Mouse (Mus musculus): ENCODE results near the gene Rapgef4. TPM values are rescaled to one million over a fixed set of nuclear protein-coding genes. Genes with fewer than 3 reads are reported as not detected.

The Rapgef4 gene
- polyA plus RNA-seq (2016; fragmentation: Nextera tagmentation; extraction: Ambion mirVana), result 4.6 and 4.8 TPM in 2 replicates

DNA sequence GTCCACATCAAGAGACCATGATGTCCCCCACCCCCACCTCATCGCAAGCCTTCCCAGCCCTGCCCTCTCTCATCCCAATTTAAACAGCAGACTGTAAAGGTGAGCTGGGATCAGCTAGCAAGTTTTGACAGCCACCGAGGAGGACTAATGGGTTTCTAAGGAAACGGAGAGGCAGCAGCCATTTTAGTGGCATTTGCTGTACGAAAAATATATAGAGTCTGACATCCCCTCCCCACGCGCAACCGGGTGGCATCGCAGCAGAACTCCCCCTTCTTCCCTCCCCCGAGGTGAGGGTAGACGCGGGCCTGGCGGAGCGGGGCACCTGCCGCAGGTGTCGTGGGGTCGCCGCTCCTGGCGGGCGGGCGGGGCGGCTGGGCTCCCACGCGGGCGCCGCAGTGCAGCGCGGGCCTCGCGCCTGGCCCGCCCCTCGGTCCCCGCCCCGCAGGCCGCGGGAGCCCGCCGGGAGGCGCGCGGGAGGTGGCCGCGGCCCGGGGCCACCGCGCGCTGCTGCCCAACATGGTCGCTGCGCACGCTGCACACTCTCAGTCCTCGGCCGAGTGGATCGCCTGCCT is at the start of gene Rapgef4:
Gene Rapgef4 (plus strand): TSS at position 470 of the 572 bp plus-strand sequence.
- no peaks in the 10 kb centered on the region for H3K9me3 ChIP-seq
- ATAC-seq (ENCODE audit: low FRiP score, low read depth), result 0 out of 2 replicates have a peak, but pooled peaks have one; percentile 27
- peaks cover 5% of the 10 kb centered on the region; the same call in 1 of the 2 replicates for H3K4me1 ChIP-seq
- no peaks in the 10 kb centered on the region for H3K36me3 ChIP-seq
- peak within 1 kb of the TSS; percentile 97 for H3K4me2 ChIP-seq (replicated peaks)
- H3K4me3 ChIP-seq, result peak within 1 kb of the TSS; percentile 64
- under 1% methylated on average over 36 of the region's 52 CpGs for WGBS
- H3K9ac ChIP-seq (replicated peaks), result peak within 1 kb of the TSS; percentile 63
- H3K27me3 ChIP-seq, result peaks cover 28% of the 10 kb centered on the region
- no peak within 1 kb of the TSS for H3K27ac ChIP-seq (replicated peaks)

GRCm38 (mm10) chr2:71934046-71934445 is 47.0 kb upstream of the Rapgef4 start:
- no peak for ATAC-seq (ENCODE audit: low FRiP score, low read depth)
- Histone ChIP-seq H3K4me2 (replicated peaks) (no peak overlapping the region), H3K9me3 (no peaks in the 10 kb centered on the region), H3K36me3 (no peaks in the 10 kb centered on the region), H3K27me3 (no peaks in the 10 kb centered on the region), H3K4me3 (no peak overlapping the region), H3K4me1 (no peaks in the 10 kb centered on the region), H3K9ac (replicated peaks) (no peak overlapping the region), H3K27ac (replicated peaks) (no peak overlapping the region)
- WGBS, result 90% methylated on average over 8 of the region's 8 CpGs

GRCm38 (mm10) chr2:71936711-71937110 is 44.3 kb upstream of the Rapgef4 start:
- Histone ChIP-seq H3K36me3 (no peaks in the 10 kb centered on the region), H3K9me3 (no peaks in the 10 kb centered on the region), H3K9ac (replicated peaks) (no peak overlapping the region), H3K27ac (replicated peaks) (no peak overlapping the region), H3K4me2 (replicated peaks) (no peak overlapping the region), H3K27me3 (no peaks in the 10 kb centered on the region), H3K4me1 (no peaks in the 10 kb centered on the region), H3K4me3 (no peak overlapping the region)
- 82% methylated on average over 1 of the region's 1 CpGs for WGBS
- no peak for ATAC-seq (ENCODE audit: low FRiP score, low read depth)

DNA sequence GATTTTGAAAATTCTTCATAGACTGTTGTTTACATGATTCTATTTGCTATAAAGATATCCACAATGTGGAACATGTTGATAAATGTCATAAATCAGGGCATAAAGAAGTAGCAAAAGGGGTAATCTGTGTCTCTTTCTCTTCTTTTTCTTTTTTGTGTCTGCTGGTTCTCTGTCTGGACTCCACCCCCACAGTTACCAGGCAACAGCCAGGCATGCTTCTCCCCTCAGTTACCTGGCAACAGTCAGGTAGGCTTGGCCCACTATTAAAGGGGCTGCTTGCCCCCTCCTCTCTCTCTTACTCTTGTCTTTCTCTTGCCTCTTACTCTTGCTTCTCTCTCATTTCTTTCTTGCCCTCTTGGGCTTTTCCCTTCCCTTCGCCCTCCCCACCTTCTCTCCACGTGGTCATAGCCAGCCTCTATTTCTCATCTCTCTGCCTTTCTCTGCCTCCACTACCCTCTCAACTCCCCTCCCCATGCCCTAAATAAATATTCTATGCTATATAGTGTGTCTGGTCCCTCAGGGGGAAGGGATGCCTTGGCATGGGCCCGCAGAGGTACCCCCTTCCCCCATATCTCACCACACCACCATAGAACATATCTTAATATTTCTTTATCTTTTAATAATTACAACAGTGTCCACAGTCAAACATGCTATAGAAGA is 43.3 kb upstream of the Rapgef4 start:
- H3K27me3 ChIP-seq, result no peaks in the 10 kb centered on the region
- no peak overlapping the region for H3K27ac ChIP-seq (replicated peaks)
- no peak for ATAC-seq (ENCODE audit: low FRiP score, low read depth)
- no peaks in the 10 kb centered on the region for H3K36me3 ChIP-seq
- H3K9me3 ChIP-seq, result no peaks in the 10 kb centered on the region
- H3K4me3 ChIP-seq, result no peak overlapping the region
- 61% methylated on average over 3 of the region's 3 CpGs for WGBS
- no peak overlapping the region for H3K4me2 ChIP-seq (replicated peaks)
- H3K4me1 ChIP-seq, result no peaks in the 10 kb centered on the region
- no peak overlapping the region for H3K9ac ChIP-seq (replicated peaks)

- Histone ChIP-seq H3K9ac (replicated peaks) (no peak overlapping the region), H3K27ac (replicated peaks) (no peak overlapping the region), H3K4me1 (no peaks in the 10 kb centered on the region), H3K27me3 (no peaks in the 10 kb centered on the region), H3K36me3 (no peaks in the 10 kb centered on the region), H3K4me2 (replicated peaks) (no peak overlapping the region), H3K4me3 (no peak overlapping the region), H3K9me3 (no peaks in the 10 kb centered on the region)
- WGBS, result 66% methylated on average over 6 of the region's 6 CpGs
- no peak for ATAC-seq (ENCODE audit: low FRiP score, low read depth)
Observed at GRCm38 (mm10) chr2:71938716-71939393, 42.2 kb upstream of the Rapgef4 start.

DNA sequence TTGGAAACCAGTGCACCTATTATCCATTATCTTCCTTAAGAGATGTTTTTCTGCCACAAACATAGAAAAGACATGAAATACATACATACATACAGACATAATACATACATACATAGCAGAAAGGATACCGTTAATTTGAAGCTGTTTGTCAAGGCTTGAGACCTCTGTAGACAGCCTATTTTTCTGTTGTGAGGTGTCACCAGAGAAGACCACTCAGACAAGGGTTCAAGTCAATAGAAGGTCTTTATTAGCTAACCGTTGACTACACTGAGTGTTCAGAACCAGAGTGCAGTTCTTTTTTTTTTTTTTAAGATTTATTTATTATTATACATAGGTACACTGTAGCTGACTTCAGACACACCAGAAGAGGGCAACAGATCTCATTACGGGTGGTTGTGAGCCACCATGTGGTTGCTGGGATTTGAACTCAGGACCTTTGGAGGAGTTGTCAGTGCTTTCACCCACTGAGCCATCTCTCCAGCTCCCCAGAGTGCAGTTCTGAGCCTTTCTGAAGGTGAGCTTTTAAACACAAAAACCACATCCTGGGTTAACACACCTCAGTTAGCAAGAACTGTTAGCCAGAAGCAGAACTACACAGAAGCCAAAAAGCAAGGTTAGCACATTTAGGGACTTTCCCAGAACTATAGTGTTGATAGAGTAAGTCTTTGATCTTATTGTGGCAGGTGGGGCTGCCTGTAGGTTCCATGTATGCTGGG is 39.9 kb upstream of the Rapgef4 start:
- Histone ChIP-seq H3K4me2 (replicated peaks) (no peak overlapping the region), H3K27me3 (no peaks in the 10 kb centered on the region), H3K36me3 (no peaks in the 10 kb centered on the region), H3K4me3 (no peak overlapping the region), H3K4me1 (no peaks in the 10 kb centered on the region), H3K9ac (replicated peaks) (no peak overlapping the region), H3K27ac (replicated peaks) (no peak overlapping the region), H3K9me3 (no peaks in the 10 kb centered on the region)
- ATAC-seq (ENCODE audit: low FRiP score, low read depth), result no peak
- 95% methylated on average over 3 of the region's 3 CpGs for WGBS

DNA sequence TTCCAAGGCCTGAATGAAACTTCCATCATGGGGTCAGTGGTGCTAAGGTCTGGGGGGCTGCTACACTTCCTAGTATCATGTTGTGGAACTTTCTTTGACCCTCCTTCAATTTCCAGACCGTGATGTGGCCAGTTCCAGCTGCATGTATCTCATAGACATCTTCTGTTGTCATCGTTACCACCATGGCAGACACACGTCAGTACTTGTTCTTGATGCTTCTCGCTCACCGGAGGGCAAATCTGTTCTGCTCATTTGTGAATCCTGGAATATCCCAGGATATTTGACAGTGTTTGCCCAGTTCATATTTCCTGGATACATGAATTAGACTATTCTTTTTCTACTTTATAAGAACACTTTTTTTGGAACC is 39.3 kb upstream of the Rapgef4 start:
- no peak overlapping the region for H3K4me3 ChIP-seq
- H3K27me3 ChIP-seq, result no peaks in the 10 kb centered on the region
- no peaks in the 10 kb centered on the region for H3K9me3 ChIP-seq
- no peak overlapping the region for H3K27ac ChIP-seq (replicated peaks)
- no peak for ATAC-seq (ENCODE audit: low FRiP score, low read depth)
- H3K4me2 ChIP-seq (replicated peaks), result no peak overlapping the region
- WGBS, result 93% methylated on average over 5 of the region's 5 CpGs
- H3K9ac ChIP-seq (replicated peaks), result no peak overlapping the region
- no peaks in the 10 kb centered on the region for H3K4me1 ChIP-seq
- H3K36me3 ChIP-seq, result no peaks in the 10 kb centered on the region

- Histone ChIP-seq H3K4me1 (no peaks in the 10 kb centered on the region), H3K9me3 (no peaks in the 10 kb centered on the region), H3K27me3 (no peaks in the 10 kb centered on the region), H3K27ac (replicated peaks) (no peak overlapping the region), H3K9ac (replicated peaks) (no peak overlapping the region), H3K4me2 (replicated peaks) (no peak overlapping the region), H3K4me3 (no peak overlapping the region), H3K36me3 (no peaks in the 10 kb centered on the region)
- 83% methylated on average over 4 of the region's 4 CpGs for WGBS
- no peak for ATAC-seq (ENCODE audit: low FRiP score, low read depth)
Observed at GRCm38 (mm10) chr2:71951212-71951611, 29.8 kb upstream of the Rapgef4 start.

DNA sequence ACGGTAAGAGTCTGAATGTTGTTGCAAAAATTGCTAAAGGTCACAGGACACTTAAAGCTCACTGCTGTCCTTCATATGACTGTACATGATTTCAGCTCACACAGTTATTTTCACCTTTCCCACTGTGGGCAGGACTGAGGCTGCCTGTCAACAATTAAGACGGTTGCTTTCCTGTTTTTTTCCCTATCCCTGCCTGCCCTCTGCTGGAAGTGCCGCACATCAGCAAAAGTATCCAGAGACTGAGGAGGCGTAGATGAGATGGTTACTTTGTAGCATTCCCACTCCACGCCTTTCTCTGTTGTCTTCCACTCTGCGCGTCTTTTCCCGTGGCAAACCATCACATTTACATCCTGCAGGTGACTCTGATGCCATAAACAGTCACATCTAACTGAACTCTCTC is 25.4 kb upstream of the Rapgef4 start:
- Histone ChIP-seq H3K27me3 (no peaks in the 10 kb centered on the region), H3K4me2 (replicated peaks) (no peak overlapping the region), H3K4me3 (no peak overlapping the region), H3K27ac (replicated peaks) (no peak overlapping the region), H3K4me1 (no peaks in the 10 kb centered on the region), H3K9me3 (no peaks in the 10 kb centered on the region), H3K36me3 (no peaks in the 10 kb centered on the region), H3K9ac (replicated peaks) (no peak overlapping the region)
- no peak for ATAC-seq (ENCODE audit: low FRiP score, low read depth)
- WGBS, result 33% methylated on average over 8 of the region's 8 CpGs

DNA sequence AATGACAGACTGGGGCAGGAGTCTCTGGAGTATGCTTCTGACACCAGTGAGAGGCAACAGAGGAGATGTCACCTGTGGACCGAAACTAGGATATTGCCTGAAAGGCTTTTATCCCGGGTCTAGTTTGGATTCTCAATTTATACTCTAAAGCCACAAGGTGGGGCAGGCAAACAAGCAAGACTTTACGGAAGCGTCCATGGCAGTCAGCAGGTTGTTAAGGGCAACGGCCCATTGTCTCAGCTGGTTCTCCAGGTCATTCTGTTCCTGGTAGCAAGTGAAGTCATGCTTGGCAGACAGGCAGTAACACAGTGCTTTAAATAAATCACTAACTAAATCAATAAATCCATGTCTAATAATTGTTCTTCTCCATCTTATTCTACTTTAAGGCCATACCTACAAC is 24.6 kb upstream of the Rapgef4 start:
- H3K36me3 ChIP-seq, result no peaks in the 10 kb centered on the region
- 65% methylated on average over 5 of the region's 5 CpGs for WGBS
- H3K27me3 ChIP-seq, result no peaks in the 10 kb centered on the region
- H3K4me1 ChIP-seq, result no peaks in the 10 kb centered on the region
- H3K9ac ChIP-seq (replicated peaks), result no peak overlapping the region
- no peak overlapping the region for H3K4me2 ChIP-seq (replicated peaks)
- H3K9me3 ChIP-seq, result no peaks in the 10 kb centered on the region
- H3K27ac ChIP-seq (replicated peaks), result no peak overlapping the region
- ATAC-seq (ENCODE audit: low FRiP score, low read depth), result no peak
- no peak overlapping the region for H3K4me3 ChIP-seq

DNA sequence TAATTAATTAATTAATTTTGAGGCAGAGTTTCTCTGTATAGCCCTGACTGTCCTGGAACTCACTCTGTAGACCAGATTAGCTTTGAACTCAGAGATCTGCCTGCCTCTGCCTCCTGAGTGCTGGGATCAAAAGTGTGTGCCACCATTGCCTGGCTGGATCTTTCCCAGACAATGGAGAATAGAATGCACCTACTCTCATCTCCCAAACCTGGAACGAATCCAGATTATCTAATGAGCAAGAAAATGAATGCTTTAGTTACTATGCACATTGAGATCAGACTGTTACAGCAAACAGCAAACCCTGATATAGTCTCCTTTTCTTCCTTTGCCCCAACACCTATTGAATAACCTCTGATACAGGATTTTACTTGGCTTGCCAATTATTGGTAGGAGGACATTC is 23.1 kb upstream of the Rapgef4 start:
- Histone ChIP-seq H3K4me3 (no peak overlapping the region), H3K4me2 (replicated peaks) (no peak overlapping the region), H3K9ac (replicated peaks) (no peak overlapping the region), H3K27ac (replicated peaks) (no peak overlapping the region), H3K27me3 (no peaks in the 10 kb centered on the region), H3K9me3 (no peaks in the 10 kb centered on the region), H3K4me1 (no peaks in the 10 kb centered on the region), H3K36me3 (no peaks in the 10 kb centered on the region)
- no peak for ATAC-seq (ENCODE audit: low FRiP score, low read depth)
- 89% methylated on average over 1 of the region's 1 CpGs for WGBS

- no peaks in the 10 kb centered on the region for H3K9me3 ChIP-seq
- no peak for ATAC-seq (ENCODE audit: low FRiP score, low read depth)
- no peak overlapping the region for H3K9ac ChIP-seq (replicated peaks)
- no peaks in the 10 kb centered on the region for H3K4me1 ChIP-seq
- no peak overlapping the region for H3K27ac ChIP-seq (replicated peaks)
- WGBS, result 96% methylated on average over 3 of the region's 3 CpGs
- no peaks in the 10 kb centered on the region for H3K36me3 ChIP-seq
- no peak overlapping the region for H3K4me3 ChIP-seq
- no peaks in the 10 kb centered on the region for H3K27me3 ChIP-seq
- no peak overlapping the region for H3K4me2 ChIP-seq (replicated peaks)
Observed at GRCm38 (mm10) chr2:71958393-71958792, 22.6 kb upstream of the Rapgef4 start.

Measured in midbrain, embryonic 12.5 days (tissue).